Comparison of ENCODE assay signal across 8 mouse cellular contexts in the genomic region with DNA sequence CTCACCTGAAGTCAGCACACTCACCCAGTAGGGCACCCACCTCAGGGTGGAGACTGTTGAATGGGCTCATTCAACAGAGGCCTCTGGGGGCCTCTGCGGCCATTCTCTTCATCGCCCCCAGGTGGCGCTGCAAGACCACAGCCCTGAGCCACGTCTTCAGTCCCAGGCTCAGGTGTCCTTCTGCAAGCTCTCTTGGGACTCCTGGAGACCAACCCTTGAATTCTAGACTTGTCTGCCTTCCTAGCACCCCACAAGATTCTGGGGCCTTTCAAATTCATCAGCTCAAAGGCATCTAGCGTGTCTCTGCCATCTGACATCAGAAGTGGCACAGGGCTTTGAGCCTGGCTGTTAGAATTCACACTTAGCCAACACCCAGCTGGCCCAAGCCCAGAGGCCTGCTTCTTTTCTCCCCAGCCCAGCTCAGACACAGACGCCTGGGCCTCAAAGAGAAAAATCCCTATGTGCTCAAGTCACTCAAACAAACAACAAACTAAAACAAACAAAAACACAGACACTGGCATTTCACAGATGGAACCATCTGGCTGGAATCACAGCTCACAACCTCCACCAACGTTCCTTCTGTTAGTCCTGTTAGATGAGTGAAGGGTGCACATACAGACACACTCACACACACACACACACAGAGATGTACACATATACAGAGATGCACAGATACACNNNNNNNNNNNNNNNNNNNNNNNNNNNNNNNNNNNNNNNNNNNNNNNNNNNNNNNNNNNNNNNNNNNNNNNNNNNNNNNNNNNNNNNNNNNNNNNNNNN. TPM values are rescaled to one million over a fixed set of nuclear protein-coding genes. Genes with fewer than 3 reads are reported as not detected.
A peak's percentile ranks its signal among the peaks of the same experiment; 100 is the strongest.
DNase-seq lines count a peak whose midpoint lies in the region; ATAC-seq lines count a peak whose summit lies in the region.

No protein-coding gene starts in this region.

- H3K4me3 ChIP-seq in intestine, embryonic 16.5 days (ENCODE audit: low read length): no peak overlapping the region

- intact Hi-C loops in left cerebral cortex, postnatal 4 days (cut with DNase I): no loop called here

- H3K4me1 ChIP-seq in intestine, embryonic 16.5 days (ENCODE audit: control insufficient read depth, insufficient read depth, low read length): 0 out of 2 replicates have a peak, but pooled peaks cover 3% of the 10 kb centered on the region

- H3K27ac ChIP-seq in intestine, embryonic 16.5 days (ENCODE audit: low read length): no peak overlapping the region

- no peaks in the 10 kb centered on the region for H3K27me3 ChIP-seq in intestine, embryonic 16.5 days (replicated peaks; ENCODE audit: control insufficient read depth, insufficient read depth, low read length)

- peak; percentile 59 to 65 for DNase-seq in urinary bladder, adult 18-20 months (ENCODE audit: low spot score in 2 of 2)
- no peak for DNase-seq in urinary bladder, postnatal 10 days (ENCODE audit: low spot score)
- peak; percentile 72 to 81 for DNase-seq in cerebellum, postnatal 25 days
- peak; percentile 43 to 49 for DNase-seq in gastrocnemius, adult 8-10 months (ENCODE audit: low spot score in 2 of 2)
- peak; percentile 63 for DNase-seq in left cerebral cortex, postnatal 4 days
- DNase-seq in spleen, postnatal 36 days (ENCODE audit: low spot score in 2 of 2): peak; percentile 29 to 39

- no peaks in the 10 kb centered on the region for H3K9me3 ChIP-seq in intestine, embryonic 16.5 days (ENCODE audit: control insufficient read depth, low read length)

- WGBS in intestine, embryonic 16.5 days: 14% methylated on average over 7 of the region's 7 CpGs

- H3K4me2 ChIP-seq in intestine, embryonic 16.5 days (ENCODE audit: low read depth, low read length): no peak overlapping the region

- H3K9ac ChIP-seq in intestine, embryonic 16.5 days (ENCODE audit: low read depth, low read length): no peak overlapping the region

- H3K36me3 ChIP-seq in intestine, embryonic 16.5 days (ENCODE audit: control insufficient read depth, insufficient read depth, low read length): no peaks in the 10 kb centered on the region

- ATAC-seq in intestine, embryonic 16.5 days: peak; percentile 82
- ATAC-seq in monocyte, adult 5-6 weeks (replicated peaks; ENCODE audit: insufficient number of reproducible peaks, low FRiP score, low TSS enrichment, poor library complexity, severe bottlenecking): peak; percentile 80

RNA-seq across cellular contexts. Expression of gene Tlr5, which starts 36.6 kb away (rescaled TPM):
- 1 to 10 TPM in 1 of 4 experiments, under 1 TPM in 3; 0.51 to 1.2 (median 0.82) TPM for total RNA-seq in gastrocnemius, adult 8-10 months (2022)
- 4.6 and 4.8 TPM in 2 replicates for polyA plus RNA-seq in intestine, embryonic 16.5 days (2015; fragmentation: Nextera tagmentation; extraction: Ambion mirVana)
- under 1 TPM; 0.46 to 0.54 TPM for total RNA-seq in left cerebral cortex, postnatal 4 days (2021)
- total RNA-seq in monocyte, adult 5-6 weeks (2017): 0.48 to 0.53 TPM in 2 of 3 replicates, not detected in the other
